Mouse (Mus musculus): ENCODE data around the gene Srgap2.
A peak's percentile ranks its signal among the peaks of the same experiment; 100 is the strongest.

The Srgap2 gene

GRCm38 (mm10) chr1:131527281-131528080 is at the start of gene Srgap2, which contains the start of gene Fam72a:
Gene Srgap2, minus strand, starts transcription at chr1:131527352.
Gene Fam72a, plus strand, starts transcription at chr1:131527903.
- DNase-seq (ENCODE audit: low spot score in 2 of 2), result peak; percentile 96 to 97

- DNase-seq (ENCODE audit: low spot score in 2 of 2), result peak in 1 of 2 experiments; percentile 51
Observed at GRCm38 (mm10) chr1:131573721-131574120, 46.6 kb upstream of the Srgap2 start.

GRCm38 (mm10) chr1:131570391-131570790 is 43.2 kb upstream of the Srgap2 start:
- no peak for DNase-seq (ENCODE audit: low spot score in 2 of 2)

GRCm38 (mm10) chr1:131569721-131570120 is 42.6 kb upstream of the Srgap2 start:
- DNase-seq (ENCODE audit: low spot score in 2 of 2), result no peak

- DNase-seq (ENCODE audit: low spot score in 2 of 2), result peak; percentile 20 to 60
Observed at GRCm38 (mm10) chr1:131566056-131566455, 38.9 kb upstream of the Srgap2 start.

GRCm38 (mm10) chr1:131562081-131562480 is 34.9 kb upstream of the Srgap2 start:
- DNase-seq (ENCODE audit: low spot score in 2 of 2), result no peak

GRCm38 (mm10) chr1:131560500-131560899 is 33.3 kb upstream of the Srgap2 start:
- DNase-seq (ENCODE audit: low spot score in 2 of 2), result no peak

GRCm38 (mm10) chr1:131555042-131555812 is 28.1 kb upstream of the Srgap2 start:
- DNase-seq (ENCODE audit: low spot score in 2 of 2), result peak; percentile 38 to 81

- DNase-seq (ENCODE audit: low spot score in 2 of 2), result no peak
Observed at GRCm38 (mm10) chr1:131553428-131553827, 26.3 kb upstream of the Srgap2 start.

- no peak for DNase-seq (ENCODE audit: low spot score in 2 of 2)
Observed at GRCm38 (mm10) chr1:131551956-131552355, 24.8 kb upstream of the Srgap2 start.

GRCm38 (mm10) chr1:131548494-131549365 is 21.6 kb upstream of the Srgap2 start:
- peak in 1 of 2 experiments; percentile 23 for DNase-seq (ENCODE audit: low spot score in 2 of 2)

GRCm38 (mm10) chr1:131546798-131547690 is 19.9 kb upstream of the Srgap2 start:
- DNase-seq (ENCODE audit: low spot score in 2 of 2), result no peak

- DNase-seq (ENCODE audit: low spot score in 2 of 2), result no peak
Observed at GRCm38 (mm10) chr1:131543886-131544565, 16.9 kb upstream of the Srgap2 start.

GRCm38 (mm10) chr1:131541903-131542302 is 14.8 kb upstream of the Srgap2 start:
- DNase-seq (ENCODE audit: low spot score in 2 of 2), result no peak

- no peak for DNase-seq (ENCODE audit: low spot score in 2 of 2)
Observed at GRCm38 (mm10) chr1:131541431-131541830, 14.3 kb upstream of the Srgap2 start.

- no peak for DNase-seq (ENCODE audit: low spot score in 2 of 2)
Observed at GRCm38 (mm10) chr1:131540795-131541194, 13.6 kb upstream of the Srgap2 start.

- no peak for DNase-seq (ENCODE audit: low spot score in 2 of 2)
Observed at GRCm38 (mm10) chr1:131539771-131540170, 12.6 kb upstream of the Srgap2 start.

- no peak for DNase-seq (ENCODE audit: low spot score in 2 of 2)
Observed at GRCm38 (mm10) chr1:131528561-131529166, 1.5 kb upstream of the Srgap2 start.

- DNase-seq (ENCODE audit: low spot score in 2 of 2), result peak in 1 of 2 experiments; percentile 63
Observed at GRCm38 (mm10) chr1:131528081-131528507, 942 bp upstream of the Srgap2 start.
